In the genomic region with DNA sequence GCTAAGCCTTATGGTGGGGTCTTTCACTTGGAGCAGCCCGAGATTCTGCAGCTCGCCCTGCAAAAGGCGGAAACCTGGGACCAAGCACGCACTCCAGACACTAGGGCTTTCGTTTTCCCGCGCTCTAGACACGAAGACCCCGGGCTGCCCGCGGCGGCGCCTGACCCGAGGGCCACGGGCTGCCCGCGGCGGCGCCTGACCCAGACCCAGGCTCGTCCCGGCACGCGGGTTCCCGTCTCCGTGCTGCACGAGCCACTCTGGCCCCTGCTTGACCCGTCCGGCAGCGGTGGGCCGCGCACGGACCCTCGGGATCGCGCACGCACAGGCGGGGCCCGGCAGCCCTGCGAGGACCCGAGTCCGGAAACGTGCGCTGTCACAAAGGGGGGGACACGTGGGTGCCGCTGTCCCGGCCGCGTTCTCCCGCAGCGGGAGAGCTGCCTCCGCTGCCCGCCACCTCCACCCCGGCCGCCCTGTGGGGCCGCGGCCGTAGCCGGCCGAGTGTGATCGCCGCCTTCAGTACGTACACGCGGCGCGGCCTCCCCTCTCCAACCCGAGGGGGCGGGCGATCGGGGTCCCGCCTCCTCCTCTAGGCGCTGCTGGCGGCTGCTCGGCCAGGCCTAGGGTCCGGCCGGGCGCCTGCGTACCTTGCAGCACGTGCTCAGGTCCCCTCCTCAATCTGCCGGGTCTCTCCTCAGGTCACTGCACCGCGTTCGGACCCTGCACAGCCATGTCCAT, we compare ENCODE assay signal across 1 mouse cellular context.
TF ChIP-seq lines count a peak whose summit lies in the region.

A gene (plus strand): TSS at position 271 of the 735 bp plus-strand sequence.

TF ChIP-seq in CH12.LX, 34 proteins besides CTCF, POLR2A, EP300 and RAD21 (continued from another document):
- TF ChIP-seq NRF1 (IDR thresholded peaks at IDR 0.05; ENCODE audit: low read depth, low read length) (peak; percentile 77), GABPA (IDR thresholded peaks at IDR 0.05; ENCODE audit: insufficient replicate concordance, low read depth, low read length) (no peak)
